Mouse (Mus musculus) liver, adult 2 months (tissue): ENCODE results near the gene Cela1.

Experiments
- CTCF ChIP-seq: fragments of 200-500 bp; IDR thresholded peaks from 2 replicates; pipeline ENCODE4 v1.5.1; 2011; ENCODE audit warnings: low read depth, low read length, control low read depth
- POLR2A ChIP-seq: fragments of 200-500 bp; IDR thresholded peaks from 2 replicates; pipeline ENCODE4 v1.6.1; 2011; ENCODE audit warnings: low read length, control low read depth; ENCODE audit not compliant: insufficient read depth; ENCODE audit errors: extremely low read depth

DNA sequence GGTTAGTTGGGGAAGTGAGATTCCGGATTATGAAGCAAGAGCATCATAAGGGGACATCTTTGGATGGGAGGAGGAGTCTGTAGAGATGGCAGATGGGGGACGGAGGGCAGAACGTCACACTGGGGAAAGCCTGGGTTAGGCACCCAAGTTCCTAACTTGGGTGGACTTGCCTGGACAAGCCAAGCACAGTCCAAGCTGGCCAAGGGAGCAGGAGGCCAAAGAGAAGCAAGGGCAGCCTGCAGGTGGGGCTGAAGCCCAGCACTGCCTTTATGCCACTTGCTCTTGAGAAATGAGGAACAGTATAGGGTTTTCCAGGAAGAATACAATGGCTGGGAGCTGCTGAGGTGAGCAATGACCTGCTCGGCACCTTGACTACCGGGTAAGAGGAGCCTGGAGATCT, 31.5 kb upstream of the Cela1 start:
- TF ChIP-seq CTCF (no peak), POLR2A (no peak)
